Mouse (Mus musculus) cerebellum, adult (tissue): ENCODE results near the gene Lemd2.

Source experiments
- ATAC-seq: cut with Nextera tagmentation; 2 replicates; pipeline ENCODE4 v1.9.2; 2017; ENCODE audit warnings: mild to moderate bottlenecking, moderate library complexity, mixed read lengths; ENCODE audit not compliant: insufficient number of reproducible peaks, low FRiP score, low TSS enrichment

Lemd2 gene

GRCm38 (mm10) chr17:27191189-27191588 is 13.1 kb downstream of the Lemd2 start:
- no peak for ATAC-seq

GRCm38 (mm10) chr17:27189640-27190216 is 14.5 kb downstream of the Lemd2 start:
- ATAC-seq: peak; percentile 70

DNA sequence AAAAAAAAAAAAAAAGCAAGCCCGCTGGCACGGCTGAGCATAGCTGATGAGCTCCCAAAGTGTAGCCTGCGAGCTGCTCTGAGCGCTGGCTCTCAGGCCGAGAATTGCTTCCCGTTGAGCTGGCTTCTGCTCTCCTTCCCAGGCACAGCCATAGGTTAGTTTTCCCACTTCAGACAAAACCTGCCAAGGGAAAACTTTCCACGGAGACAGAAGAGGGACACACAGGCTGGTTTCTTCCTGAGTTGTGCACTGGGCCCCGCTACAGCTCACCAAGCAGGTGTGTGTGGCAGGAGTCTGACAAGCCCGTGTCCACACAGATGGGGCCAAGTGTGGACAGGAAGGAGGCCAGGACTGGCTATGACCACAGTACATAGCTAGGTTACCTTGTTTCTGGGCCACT is 15.4 kb downstream of the Lemd2 start:
- no peak for ATAC-seq

- ATAC-seq: no peak
Observed at GRCm38 (mm10) chr17:27187059-27187458, 17.2 kb downstream of the Lemd2 start.

GRCm38 (mm10) chr17:27186068-27186467 is 18.2 kb downstream of the Lemd2 start:
- no peak for ATAC-seq

- no peak for ATAC-seq
Observed at GRCm38 (mm10) chr17:27183667-27184292, 20.5 kb downstream of the Lemd2 start.

- ATAC-seq: no peak
Observed at GRCm38 (mm10) chr17:27182401-27182800, 21.9 kb downstream of the Lemd2 start.

DNA sequence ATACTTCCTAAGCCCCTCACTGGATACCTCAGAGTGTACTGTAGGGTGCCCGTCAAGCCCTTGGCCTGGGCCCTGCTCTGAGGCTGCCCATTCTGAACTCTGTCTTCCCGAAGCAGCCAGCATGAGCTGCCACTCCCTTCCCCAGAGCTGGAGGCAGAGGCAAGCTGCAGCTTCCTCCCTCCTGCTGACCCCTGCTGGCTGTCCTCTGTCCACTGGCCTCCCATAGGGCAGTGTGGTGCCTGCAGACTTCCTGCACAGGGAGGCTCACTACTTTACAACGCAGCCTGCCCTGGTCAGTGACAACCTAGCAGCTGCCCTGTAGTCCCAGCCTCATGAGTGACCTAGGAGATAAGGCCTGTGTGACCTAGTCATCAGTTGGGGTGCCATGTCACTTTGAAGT is 22.6 kb downstream of the Lemd2 start:
- no peak for ATAC-seq

DNA sequence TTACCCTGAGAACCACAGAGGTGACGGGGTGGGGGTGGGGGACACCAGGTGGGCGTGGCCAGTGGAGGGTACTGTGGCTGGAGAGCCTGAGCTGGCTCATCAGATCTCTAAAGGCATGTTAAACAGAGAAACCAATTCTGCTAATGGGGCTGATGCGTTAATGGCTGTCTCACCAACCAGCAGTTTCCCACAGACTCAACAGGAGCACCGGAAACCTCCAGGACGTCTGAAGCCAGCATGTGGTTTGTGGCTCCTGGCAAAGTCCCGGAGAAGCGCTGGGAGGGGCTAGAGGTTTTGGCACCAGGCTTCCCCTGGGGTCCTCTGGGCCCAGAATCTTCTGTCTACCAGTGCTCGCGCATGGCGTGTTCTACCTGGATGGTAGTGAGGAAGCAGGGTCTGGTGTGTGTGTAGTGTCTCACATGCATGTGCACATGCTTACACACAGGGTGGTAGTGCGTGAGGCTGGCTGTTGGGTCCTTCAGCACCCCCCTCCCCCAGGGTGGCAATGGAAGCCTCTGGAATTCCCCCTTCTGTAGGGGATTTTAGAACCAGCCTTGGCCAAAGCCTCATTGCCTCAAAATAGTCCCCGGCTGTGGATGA is 24.5 kb downstream of the Lemd2 start:
- no peak for ATAC-seq

GRCm38 (mm10) chr17:27178427-27179177 is 25.7 kb downstream of the Lemd2 start:
- no peak for ATAC-seq

DNA sequence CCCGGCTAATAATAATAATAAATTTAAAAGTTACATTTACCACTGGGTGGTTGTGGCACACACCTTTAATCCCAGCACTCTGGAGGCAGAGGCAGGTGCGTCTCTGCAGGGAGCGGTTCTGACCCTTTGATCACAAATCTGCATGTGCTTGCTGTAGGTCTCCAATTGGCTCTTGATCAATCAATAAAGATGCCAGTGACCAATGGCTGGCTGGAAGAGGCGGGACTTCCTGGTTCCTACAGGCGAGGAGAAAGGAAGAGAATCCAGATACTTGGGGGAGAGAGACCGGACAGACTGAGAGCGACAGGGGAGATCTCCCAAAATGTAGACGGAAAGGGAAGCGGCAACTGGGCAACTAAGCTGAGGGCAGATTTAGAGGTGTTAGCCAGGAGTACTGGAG is 26.2 kb downstream of the Lemd2 start:
- ATAC-seq: no peak

GRCm38 (mm10) chr17:27176754-27177153 is 27.5 kb downstream of the Lemd2 start:
- no peak for ATAC-seq

DNA sequence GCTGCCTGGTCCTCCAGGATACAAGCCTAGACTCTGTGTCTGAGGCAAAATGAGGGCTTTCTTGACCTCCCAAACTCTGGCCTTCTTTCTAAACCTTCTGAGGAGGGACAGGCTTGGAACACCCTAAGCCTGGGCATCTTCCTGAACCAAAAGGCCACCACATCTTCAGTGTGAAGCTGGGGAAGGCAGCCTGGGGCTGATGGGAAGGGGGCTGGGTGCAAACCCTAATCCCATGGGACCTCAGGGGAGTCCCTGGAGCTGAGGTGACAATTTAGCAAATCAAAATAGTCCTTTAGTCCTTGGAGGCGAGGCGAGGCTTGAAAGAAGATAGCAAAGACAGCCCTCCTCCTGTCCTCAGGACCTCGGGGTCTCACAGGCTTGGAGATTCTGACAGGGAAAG is 28.0 kb downstream of the Lemd2 start:
- ATAC-seq: no peak

- no peak for ATAC-seq
Observed at GRCm38 (mm10) chr17:27175196-27175874, 28.9 kb downstream of the Lemd2 start.

- ATAC-seq: no peak
Observed at GRCm38 (mm10) chr17:27173715-27174114, 30.6 kb downstream of the Lemd2 start.

GRCm38 (mm10) chr17:27172459-27172858 is 31.8 kb downstream of the Lemd2 start:
- ATAC-seq: no peak

DNA sequence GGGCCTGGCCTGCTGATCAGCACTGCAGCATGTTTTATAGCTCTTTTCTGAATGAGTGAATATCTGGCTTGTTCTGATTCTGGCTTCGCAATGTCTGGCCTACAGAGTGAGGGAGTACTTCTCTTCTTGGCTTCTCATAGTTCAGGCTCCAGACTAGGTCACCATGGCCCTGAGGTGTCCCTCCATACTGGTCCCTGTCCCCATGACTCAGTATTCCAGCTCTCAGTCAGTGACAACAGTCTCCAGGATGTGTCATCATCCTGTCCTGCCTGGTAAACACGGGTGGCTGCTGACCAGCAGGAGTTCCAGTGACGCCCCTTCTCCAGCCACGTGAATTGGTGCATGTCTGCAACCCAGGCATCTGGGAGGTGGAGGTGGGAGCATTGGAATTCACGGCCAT is 33.1 kb downstream of the Lemd2 start:
- ATAC-seq: no peak

DNA sequence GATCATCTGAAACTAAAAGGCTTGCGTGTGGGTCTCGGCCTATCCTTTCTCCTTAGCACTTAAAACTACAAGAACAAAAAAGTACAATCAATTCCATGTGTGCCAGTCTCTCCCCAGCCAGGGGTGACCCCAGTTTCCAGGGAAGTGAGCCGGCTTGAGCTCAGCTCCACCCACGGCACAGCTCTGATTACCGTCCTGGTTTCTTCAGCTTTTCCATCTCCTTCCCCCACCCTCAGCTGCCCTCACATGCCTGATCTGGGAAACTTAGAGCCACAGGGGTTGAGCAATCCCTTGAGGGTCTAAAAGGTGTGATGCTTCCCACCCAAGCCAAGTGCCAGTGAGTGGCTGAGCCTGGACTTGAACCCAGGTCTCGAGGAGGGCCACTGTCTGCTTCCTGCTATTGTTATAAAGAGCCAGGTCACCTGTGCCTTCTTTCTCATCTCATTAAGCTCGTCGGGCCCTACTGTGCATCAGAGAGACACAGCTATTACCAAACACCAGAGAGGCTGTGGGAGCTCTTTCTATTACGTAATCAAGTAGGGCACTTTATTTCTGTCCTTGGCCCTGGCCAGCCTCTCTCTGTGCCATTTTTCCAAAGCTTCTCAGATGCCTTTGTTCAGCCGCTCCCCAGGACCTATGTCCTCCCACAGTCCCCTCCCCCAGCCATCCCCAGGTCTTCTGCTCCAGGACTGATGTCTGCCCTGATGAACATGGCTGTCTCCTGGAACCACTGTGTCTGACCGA is 34.1 kb downstream of the Lemd2 start:
- ATAC-seq: peak; percentile 36; the same call in 1 of the 2 replicates

- ATAC-seq: no peak
Observed at GRCm38 (mm10) chr17:27168569-27168968, 35.7 kb downstream of the Lemd2 start.

- no peak for ATAC-seq
Observed at GRCm38 (mm10) chr17:27167545-27167944, 36.7 kb downstream of the Lemd2 start, which contains the start of gene Ip6k3. Ip6k3 (minus strand) TSS chr17:27167795.
